Mouse (Mus musculus): ENCODE measurements at regions not wholly inside any gene's neighbourhood (a gene's known extent, or its start where the extent isn't known, plus 50 kb on each side); places are given as distances from the start of the nearest gene placed in this dataset.

- Histone ChIP-seq H3K4me2 (replicated peaks) (no peak overlapping the region), H3K4me3 (no peak overlapping the region), H3K27me3 (no peaks in the 10 kb centered on the region), H3K27ac (replicated peaks) (no peak overlapping the region), H3K9me3 (no peaks in the 10 kb centered on the region), H3K4me1 (0 out of 2 replicates have a peak, but pooled peaks cover 7% of the 10 kb centered on the region), H3K9ac (replicated peaks) (no peak overlapping the region), H3K36me3 (no peaks in the 10 kb centered on the region)
- 26% methylated on average over 5 of the region's 5 CpGs for WGBS
- ATAC-seq (replicated peaks) = no peak
Observed at GRCm38 (mm10) chr7:83060733-83061132, 193.6 kb downstream of the Mex3b start.

DNA sequence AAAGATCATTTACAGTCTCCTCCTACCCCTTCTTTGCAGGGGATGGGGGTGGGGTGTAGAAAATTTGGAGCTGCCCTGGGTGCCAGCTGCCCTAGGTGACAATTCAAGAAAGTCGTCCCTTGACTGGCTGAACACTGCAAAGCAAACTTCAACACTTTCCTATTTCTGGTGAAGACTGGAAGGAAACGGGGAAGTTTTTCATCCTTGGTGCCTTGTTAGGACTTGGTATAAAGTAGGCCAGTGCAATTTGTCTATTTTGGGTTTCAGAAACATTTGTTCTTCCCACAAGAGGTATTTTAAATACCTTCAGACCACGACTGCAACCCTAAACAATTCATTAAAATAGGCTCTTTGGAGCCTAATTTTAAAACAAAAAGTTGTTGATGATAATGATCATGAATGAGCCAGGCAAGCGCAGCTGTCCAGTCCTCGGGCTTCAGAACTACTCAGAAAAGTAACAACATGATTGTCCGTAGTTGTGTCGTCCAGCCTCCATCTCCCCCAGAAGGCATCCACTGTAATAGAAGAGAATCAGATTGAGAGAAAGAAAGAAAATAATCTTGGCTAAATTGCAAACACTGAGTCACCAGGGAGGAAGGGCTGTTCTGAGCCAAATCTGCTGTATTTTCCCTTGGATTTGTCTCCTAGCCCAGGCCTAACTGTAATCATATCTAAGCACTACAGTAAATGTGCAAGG, 194.2 kb downstream of the Mex3b start:
- 48% methylated on average over 7 of the region's 7 CpGs for WGBS
- Histone ChIP-seq H3K4me1 (0 out of 2 replicates have a peak, but pooled peaks cover 7% of the 10 kb centered on the region), H3K9me3 (no peaks in the 10 kb centered on the region), H3K9ac (replicated peaks) (no peak overlapping the region), H3K36me3 (no peaks in the 10 kb centered on the region), H3K4me3 (no peak overlapping the region), H3K4me2 (replicated peaks) (no peak overlapping the region), H3K27ac (replicated peaks) (no peak overlapping the region), H3K27me3 (no peaks in the 10 kb centered on the region)
- ATAC-seq (replicated peaks) = no peak

GRCm38 (mm10) chr7:83061894-83062477, 194.9 kb downstream of the Mex3b start:
- H3K4me3 ChIP-seq = no peak overlapping the region
- 0 out of 2 replicates have a peak, but pooled peaks cover 7% of the 10 kb centered on the region for H3K4me1 ChIP-seq
- 91% methylated on average over 6 of the region's 6 CpGs for WGBS
- H3K4me2 ChIP-seq (replicated peaks) = no peak overlapping the region
- ATAC-seq (replicated peaks) = no peak
- no peaks in the 10 kb centered on the region for H3K36me3 ChIP-seq
- H3K27ac ChIP-seq (replicated peaks) = no peak overlapping the region
- no peak overlapping the region for H3K9ac ChIP-seq (replicated peaks)
- H3K27me3 ChIP-seq = no peaks in the 10 kb centered on the region
- H3K9me3 ChIP-seq = no peaks in the 10 kb centered on the region

- WGBS = 89% methylated on average over 3 of the region's 3 CpGs
- Histone ChIP-seq H3K9ac (replicated peaks) (no peak overlapping the region), H3K4me3 (no peak overlapping the region), H3K27me3 (no peaks in the 10 kb centered on the region), H3K9me3 (no peaks in the 10 kb centered on the region), H3K27ac (replicated peaks) (no peak overlapping the region), H3K4me2 (replicated peaks) (no peak overlapping the region), H3K36me3 (no peaks in the 10 kb centered on the region), H3K4me1 (0 out of 2 replicates have a peak, but pooled peaks cover 7% of the 10 kb centered on the region)
- ATAC-seq (replicated peaks) = no peak
Observed at GRCm38 (mm10) chr7:83063559-83063958, 196.4 kb downstream of the Mex3b start.

DNA sequence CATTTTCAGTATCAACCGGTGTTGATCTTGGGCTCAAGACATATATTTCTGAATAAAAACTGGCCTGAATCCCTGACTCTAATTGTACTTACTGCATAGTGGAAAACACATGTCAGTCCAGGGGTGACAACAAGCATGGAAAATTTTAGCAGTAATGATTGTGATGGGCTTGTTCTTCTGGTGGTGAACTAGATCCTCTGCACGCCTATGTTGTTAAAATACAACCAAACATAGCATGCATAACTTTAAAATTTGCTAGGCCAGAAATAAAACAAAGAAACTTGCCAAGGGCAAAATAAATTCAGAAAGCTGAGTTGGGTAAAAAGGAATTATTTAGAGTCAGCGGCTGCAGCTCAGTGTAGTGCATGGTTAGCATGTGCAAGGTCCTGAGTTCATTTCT, 198.2 kb downstream of the Mex3b start:
- no peak for ATAC-seq (replicated peaks)
- Histone ChIP-seq H3K4me3 (no peak overlapping the region), H3K36me3 (no peaks in the 10 kb centered on the region), H3K4me1 (0 out of 2 replicates have a peak, but pooled peaks cover 7% of the 10 kb centered on the region), H3K27ac (replicated peaks) (no peak overlapping the region), H3K27me3 (no peaks in the 10 kb centered on the region), H3K4me2 (replicated peaks) (no peak overlapping the region), H3K9ac (replicated peaks) (no peak overlapping the region), H3K9me3 (no peaks in the 10 kb centered on the region)
- WGBS = 95% methylated on average over 3 of the region's 3 CpGs

DNA sequence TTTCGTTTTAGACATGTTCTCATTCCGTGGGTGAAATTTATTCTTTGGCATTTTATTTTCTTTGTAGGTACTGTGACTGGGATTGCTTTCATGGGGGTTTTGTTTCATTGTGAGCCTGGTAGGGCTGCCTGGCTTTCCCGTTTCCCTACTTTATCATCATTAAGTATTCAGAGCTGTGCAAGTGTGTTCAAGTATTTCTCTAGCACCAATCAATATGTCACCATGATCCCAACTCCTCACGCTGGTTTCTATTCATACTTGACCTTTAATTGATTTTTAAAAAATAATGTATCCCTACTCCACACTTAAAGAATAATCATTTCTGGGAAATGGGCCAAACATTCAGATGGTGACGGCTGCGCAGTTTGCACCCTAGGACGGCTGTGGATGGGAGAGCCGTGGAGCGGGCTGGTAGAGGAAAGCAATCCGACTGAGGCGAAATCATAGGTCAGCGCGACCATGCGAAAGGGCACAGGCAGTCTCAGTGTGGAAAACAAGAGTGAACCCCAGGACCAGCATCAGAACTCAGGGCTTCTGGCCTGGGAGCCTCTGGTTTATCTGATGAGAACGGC, 207.4 kb downstream of the Mex3b start:
- peak overlapping the region; percentile 57; the same call in 1 of the 2 replicates for H3K27ac ChIP-seq (replicated peaks)
- H3K9ac ChIP-seq (replicated peaks) = no peak overlapping the region
- H3K4me1 ChIP-seq = peaks cover 21% of the 10 kb centered on the region
- peak overlapping the region; percentile 26; the same call in 1 of the 2 replicates for H3K4me2 ChIP-seq (replicated peaks)
- H3K9me3 ChIP-seq = no peaks in the 10 kb centered on the region
- 41% methylated on average over 15 of the region's 15 CpGs for WGBS
- no peaks in the 10 kb centered on the region for H3K36me3 ChIP-seq
- no peaks in the 10 kb centered on the region for H3K27me3 ChIP-seq
- no peak overlapping the region for H3K4me3 ChIP-seq
- peak; percentile 88 for ATAC-seq (replicated peaks)

- H3K36me3 ChIP-seq = no peaks in the 10 kb centered on the region
- H3K27me3 ChIP-seq = no peaks in the 10 kb centered on the region
- ATAC-seq (replicated peaks) = no peak
- H3K27ac ChIP-seq (replicated peaks) = 0 out of 2 replicates have a peak overlapping the region, but pooled peaks have one; percentile 57
- H3K9me3 ChIP-seq = no peaks in the 10 kb centered on the region
- H3K9ac ChIP-seq (replicated peaks) = no peak overlapping the region
- H3K4me2 ChIP-seq (replicated peaks) = no peak overlapping the region
- H3K4me3 ChIP-seq = no peak overlapping the region
- H3K4me1 ChIP-seq = peaks cover 21% of the 10 kb centered on the region
- 81% methylated on average over 4 of the region's 4 CpGs for WGBS
Observed at GRCm38 (mm10) chr7:83075159-83075952, 208.2 kb downstream of the Mex3b start.

- 27% methylated on average over 11 of the region's 11 CpGs for WGBS
- H3K4me3 ChIP-seq = no peak overlapping the region
- no peaks in the 10 kb centered on the region for H3K9me3 ChIP-seq
- H3K4me2 ChIP-seq (replicated peaks) = no peak overlapping the region
- peaks cover 21% of the 10 kb centered on the region for H3K4me1 ChIP-seq
- no peak overlapping the region for H3K9ac ChIP-seq (replicated peaks)
- peak overlapping the region; percentile 23; the same call in 1 of the 2 replicates for H3K27ac ChIP-seq (replicated peaks)
- peak; percentile 42; the same call in 1 of the 2 replicates for ATAC-seq (replicated peaks)
- H3K36me3 ChIP-seq = no peaks in the 10 kb centered on the region
- no peaks in the 10 kb centered on the region for H3K27me3 ChIP-seq
Observed at GRCm38 (mm10) chr7:83077035-83077918, 210.1 kb downstream of the Mex3b start.

DNA sequence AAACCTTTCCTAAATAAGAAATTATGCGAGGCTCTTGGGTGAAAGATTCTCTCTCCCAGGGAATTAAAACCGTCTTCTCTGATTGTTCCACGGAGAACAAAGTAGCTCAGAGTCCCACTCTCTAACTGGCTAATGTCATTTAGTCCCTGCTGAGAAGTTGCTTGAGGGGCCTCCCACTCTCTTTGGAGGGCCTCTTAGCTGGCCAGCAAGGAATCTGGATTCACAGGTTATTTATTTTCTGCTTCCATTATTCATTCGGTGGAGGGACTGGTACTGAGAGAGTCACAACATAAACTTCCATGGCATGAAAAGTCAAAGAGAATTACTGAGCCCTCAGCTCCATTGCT, 210.8 kb downstream of the Mex3b start:
- H3K36me3 ChIP-seq = no peaks in the 10 kb centered on the region

GRCm38 (mm10) chr7:83078695-83079094, 211.6 kb downstream of the Mex3b start:
- H3K27me3 ChIP-seq = no peaks in the 10 kb centered on the region
- no peak for ATAC-seq (replicated peaks)

More for the DNA sequence above, 210.8 kb downstream of the Mex3b start:
- H3K9me3 ChIP-seq = no peaks in the 10 kb centered on the region
- ATAC-seq (replicated peaks) = peak; percentile 30; the same call in 1 of the 2 replicates
- no peak overlapping the region for H3K4me2 ChIP-seq (replicated peaks)
- H3K27ac ChIP-seq (replicated peaks) = no peak overlapping the region; the same call in 1 of the 2 replicates
- WGBS = 3% methylated on average over 4 of the region's 4 CpGs
- no peak overlapping the region for H3K9ac ChIP-seq (replicated peaks)
- no peak overlapping the region for H3K4me3 ChIP-seq
- H3K27me3 ChIP-seq = no peaks in the 10 kb centered on the region
- peaks cover 21% of the 10 kb centered on the region for H3K4me1 ChIP-seq

GRCm38 (mm10) chr7:83079842-83080241, 212.7 kb downstream of the Mex3b start:
- Histone ChIP-seq H3K36me3 (no peaks in the 10 kb centered on the region), H3K9ac (replicated peaks) (no peak overlapping the region), H3K4me3 (no peak overlapping the region), H3K4me2 (replicated peaks) (no peak overlapping the region), H3K4me1 (peaks cover 16% of the 10 kb centered on the region), H3K9me3 (no peaks in the 10 kb centered on the region), H3K27ac (replicated peaks) (no peak overlapping the region), H3K27me3 (no peaks in the 10 kb centered on the region)
- no peak for ATAC-seq (replicated peaks)
- 70% methylated on average over 1 of the region's 1 CpGs for WGBS

More at GRCm38 (mm10) chr7:83078695-83079094, 211.6 kb downstream of the Mex3b start:
- WGBS = 82% methylated on average over 4 of the region's 4 CpGs
- Histone ChIP-seq H3K9me3 (no peaks in the 10 kb centered on the region), H3K27ac (replicated peaks) (no peak overlapping the region), H3K9ac (replicated peaks) (no peak overlapping the region), H3K4me3 (no peak overlapping the region), H3K36me3 (no peaks in the 10 kb centered on the region), H3K4me1 (peaks cover 21% of the 10 kb centered on the region), H3K4me2 (replicated peaks) (no peak overlapping the region)
